Comparison of ENCODE assay signal across 17 mouse cellular contexts in the genomic region with DNA sequence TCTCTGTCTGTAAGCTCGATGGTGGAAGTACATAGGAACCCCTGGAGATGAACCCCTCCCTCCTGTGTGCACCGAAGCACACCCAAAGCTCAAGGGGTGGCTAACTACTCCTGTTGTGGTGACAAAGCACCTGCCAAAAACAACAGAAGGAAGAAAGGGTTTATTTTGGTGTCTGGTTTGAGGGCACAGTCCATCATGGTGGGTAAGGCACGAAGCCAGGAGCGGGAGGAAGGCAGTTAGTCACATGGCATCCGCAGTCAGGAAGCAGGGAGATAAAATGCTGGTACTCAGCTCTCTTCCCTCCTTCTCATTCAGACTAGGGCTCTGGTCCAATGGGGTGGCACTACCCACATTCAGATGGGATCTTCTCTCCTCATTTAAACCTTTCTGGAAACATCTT.
"Had no signal": no experiment of that assay in that cellular context is flagged by ENCODE, and none has a peak within 500 bp of the region (broad histone marks: within the 10 kb centered on the region; RNA-seq: fewer than 3 reads in every experiment).

No protein-coding gene starts in this region.

- H3K4me1 ChIP-seq: lung, embryonic 15.5 days; megakaryocyte, embryonic 14.5 days; midbrain, embryonic 13.5 days; midbrain, embryonic 15.5 days; neural tube, embryonic 12.5 days; stomach, embryonic 15.5 days had no signal

- H3K4me3 ChIP-seq: lung, embryonic 15.5 days; megakaryocyte, embryonic 14.5 days; midbrain, embryonic 13.5 days; midbrain, embryonic 15.5 days; neural tube, embryonic 12.5 days; stomach, embryonic 15.5 days had no signal

- DNase-seq: lung, adult 2 months; lung, postnatal 14 days; lung, postnatal 36 days; right cerebral cortex, postnatal 14 days; thymus, adult 2 months; thymus, postnatal 25 days; thymus, postnatal 4 days had no signal

- ATAC-seq: lung, postnatal 0 days; midbrain, embryonic 13.5 days; midbrain, embryonic 15.5 days had no signal

- H3K9me3 ChIP-seq: lung, embryonic 15.5 days; midbrain, embryonic 13.5 days; midbrain, embryonic 15.5 days; neural tube, embryonic 12.5 days; stomach, embryonic 15.5 days had no signal

- H3K9ac ChIP-seq: lung, embryonic 15.5 days; midbrain, embryonic 13.5 days; midbrain, embryonic 15.5 days; neural tube, embryonic 12.5 days; stomach, embryonic 15.5 days had no signal

- H3K36me3 ChIP-seq: lung, embryonic 15.5 days; midbrain, embryonic 13.5 days; midbrain, embryonic 15.5 days; neural tube, embryonic 12.5 days; stomach, embryonic 15.5 days had no signal

- H3K27ac ChIP-seq: lung, embryonic 15.5 days; macrophage; midbrain, embryonic 13.5 days; midbrain, embryonic 15.5 days; neural tube, embryonic 12.5 days; stomach, embryonic 15.5 days; stomach, postnatal 0 days had no signal

- H3K4me2 ChIP-seq: lung, embryonic 15.5 days; midbrain, embryonic 11.5 days; midbrain, embryonic 13.5 days; midbrain, embryonic 15.5 days; neural tube, embryonic 12.5 days; stomach, embryonic 15.5 days had no signal

- H3K27me3 ChIP-seq: lung, embryonic 15.5 days; megakaryocyte, embryonic 14.5 days; midbrain, embryonic 13.5 days; midbrain, embryonic 15.5 days; neural tube, embryonic 12.5 days; stomach, embryonic 15.5 days had no signal
